Mouse (Mus musculus): ENCODE results near the gene Dhh. TPM values are rescaled to one million over a fixed set of nuclear protein-coding genes. Genes with fewer than 3 reads are reported as not detected.
A peak's percentile ranks its signal among the peaks of the same experiment; 100 is the strongest.
"Not testable (repeated sequence)": the region's sequence is repeated elsewhere in the genome, so short reads cannot be mapped to it uniquely, and the experiment has no call there.

Dhh gene
- polyA plus RNA-seq, 1 experiment from 2014 or later, result 2.4 TPM

GRCm38 (mm10) chr15:98930998-98931397 is 32.7 kb upstream of the Dhh start:
- no peaks in the 10 kb centered on the region for H3K36me3 ChIP-seq (ENCODE audit: control insufficient read depth, insufficient read depth, low read length)
- H3K27me3 ChIP-seq (ENCODE audit: control insufficient read depth, insufficient read depth, low read depth, low read length), result no peaks in the 10 kb centered on the region

GRCm38 (mm10) chr15:98930017-98930734 is 31.8 kb upstream of the Dhh start:
- WGBS, result 34% methylated on average over 8 of the region's 8 CpGs
- Histone ChIP-seq H3K9me3 (ENCODE audit: control insufficient read depth, low read length) (no peaks in the 10 kb centered on the region; the same call in 1 of the 2 replicates), H3K4me1 (replicated peaks; ENCODE audit: control insufficient read depth, insufficient read depth, low read length) (peaks cover 14% of the 10 kb centered on the region), H3K9ac (ENCODE audit: low read length) (no peak overlapping the region), H3K4me3 (ENCODE audit: low read length) (no peak overlapping the region), H3K36me3 (ENCODE audit: control insufficient read depth, insufficient read depth, low read length) (no peaks in the 10 kb centered on the region), H3K27ac (ENCODE audit: low read length) (0 out of 2 replicates have a peak overlapping the region, but pooled peaks have one; percentile 16), H3K4me2 (ENCODE audit: low read depth, low read length) (no peak overlapping the region), H3K27me3 (ENCODE audit: control insufficient read depth, insufficient read depth, low read depth, low read length) (no peaks in the 10 kb centered on the region)
- ATAC-seq (ENCODE audit: low read depth), result no peak

More at GRCm38 (mm10) chr15:98930998-98931397, 32.7 kb upstream of the Dhh start:
- WGBS, result 63% methylated on average over 3 of the region's 3 CpGs
- Histone ChIP-seq H3K4me1 (replicated peaks; ENCODE audit: control insufficient read depth, insufficient read depth, low read length) (peaks cover 22% of the 10 kb centered on the region), H3K9me3 (ENCODE audit: control insufficient read depth, low read length) (no peaks in the 10 kb centered on the region; the same call in 1 of the 2 replicates), H3K9ac (ENCODE audit: low read length) (no peak overlapping the region), H3K4me3 (ENCODE audit: low read length) (no peak overlapping the region), H3K27ac (ENCODE audit: low read length) (no peak overlapping the region), H3K4me2 (ENCODE audit: low read depth, low read length) (no peak overlapping the region)
- no peak for ATAC-seq (ENCODE audit: low read depth)

- Histone ChIP-seq H3K9ac (ENCODE audit: low read length) (0 out of 2 replicates have a peak overlapping the region, but pooled peaks have one; percentile 1), H3K27me3 (ENCODE audit: control insufficient read depth, insufficient read depth, low read depth, low read length) (no peaks in the 10 kb centered on the region), H3K27ac (ENCODE audit: low read length) (no peak overlapping the region; the same call in 1 of the 2 replicates), H3K4me2 (ENCODE audit: low read depth, low read length) (peak overlapping the region; percentile 9; the same call in 1 of the 2 replicates), H3K4me3 (ENCODE audit: low read length) (no peak overlapping the region), H3K4me1 (replicated peaks; ENCODE audit: control insufficient read depth, insufficient read depth, low read length) (peaks cover 13% of the 10 kb centered on the region), H3K36me3 (ENCODE audit: control insufficient read depth, insufficient read depth, low read length) (no peaks in the 10 kb centered on the region), H3K9me3 (ENCODE audit: control insufficient read depth, low read length) (no peaks in the 10 kb centered on the region; the same call in 1 of the 2 replicates)
- peak; percentile 74 for ATAC-seq (ENCODE audit: low read depth)
- WGBS, result 12% methylated on average over 13 of the region's 13 CpGs
Measured at GRCm38 (mm10) chr15:98928598-98929240, 30.4 kb upstream of the Dhh start.

- H3K9me3 ChIP-seq (ENCODE audit: control insufficient read depth, low read length), result no peaks in the 10 kb centered on the region; the same call in 1 of the 2 replicates
- WGBS, result 81% methylated on average over 5 of the region's 5 CpGs
- no peaks in the 10 kb centered on the region for H3K36me3 ChIP-seq (ENCODE audit: control insufficient read depth, insufficient read depth, low read length)
- no peak for ATAC-seq (ENCODE audit: low read depth)
- no peak overlapping the region for H3K9ac ChIP-seq (ENCODE audit: low read length)
- no peak overlapping the region for H3K27ac ChIP-seq (ENCODE audit: low read length)
- H3K27me3 ChIP-seq (ENCODE audit: control insufficient read depth, insufficient read depth, low read depth, low read length), result no peaks in the 10 kb centered on the region
- no peak overlapping the region for H3K4me3 ChIP-seq (ENCODE audit: low read length)
- peaks cover 11% of the 10 kb centered on the region for H3K4me1 ChIP-seq (replicated peaks; ENCODE audit: control insufficient read depth, insufficient read depth, low read length)
- no peak overlapping the region for H3K4me2 ChIP-seq (ENCODE audit: low read depth, low read length)
Measured at GRCm38 (mm10) chr15:98927566-98927965, 29.2 kb upstream of the Dhh start.

- no peak for ATAC-seq (ENCODE audit: low read depth)
- Histone ChIP-seq H3K4me1 (replicated peaks; ENCODE audit: control insufficient read depth, insufficient read depth, low read length) (peaks cover 5% of the 10 kb centered on the region), H3K36me3 (ENCODE audit: control insufficient read depth, insufficient read depth, low read length) (no peaks in the 10 kb centered on the region), H3K9me3 (ENCODE audit: control insufficient read depth, low read length) (no peaks in the 10 kb centered on the region; the same call in 1 of the 2 replicates), H3K4me3 (ENCODE audit: low read length) (no peak overlapping the region), H3K4me2 (ENCODE audit: low read depth, low read length) (no peak overlapping the region), H3K27ac (ENCODE audit: low read length) (no peak overlapping the region), H3K27me3 (ENCODE audit: control insufficient read depth, insufficient read depth, low read depth, low read length) (no peaks in the 10 kb centered on the region), H3K9ac (ENCODE audit: low read length) (no peak overlapping the region)
- 54% methylated on average over 3 of the region's 3 CpGs for WGBS
Measured at GRCm38 (mm10) chr15:98924682-98925081, 26.3 kb upstream of the Dhh start.

GRCm38 (mm10) chr15:98923031-98923537 is 24.7 kb upstream of the Dhh start:
- H3K9ac ChIP-seq (ENCODE audit: low read length), result no peak overlapping the region
- H3K27ac ChIP-seq (ENCODE audit: low read length), result no peak overlapping the region
- no peaks in the 10 kb centered on the region for H3K27me3 ChIP-seq (ENCODE audit: control insufficient read depth, insufficient read depth, low read depth, low read length)
- no peaks in the 10 kb centered on the region; the same call in 1 of the 2 replicates for H3K9me3 ChIP-seq (ENCODE audit: control insufficient read depth, low read length)
- no peak overlapping the region for H3K4me2 ChIP-seq (ENCODE audit: low read depth, low read length)
- H3K4me3 ChIP-seq (ENCODE audit: low read length), result no peak overlapping the region
- ATAC-seq (ENCODE audit: low read depth), result no peak
- WGBS, result 76% methylated on average over 2 of the region's 2 CpGs
- no peaks in the 10 kb centered on the region for H3K4me1 ChIP-seq (replicated peaks; ENCODE audit: control insufficient read depth, insufficient read depth, low read length)
- H3K36me3 ChIP-seq (ENCODE audit: control insufficient read depth, insufficient read depth, low read length), result no peaks in the 10 kb centered on the region

GRCm38 (mm10) chr15:98922581-98922980 is 24.2 kb upstream of the Dhh start:
- Histone ChIP-seq H3K27ac (ENCODE audit: low read length) (no peak overlapping the region), H3K27me3 (ENCODE audit: control insufficient read depth, insufficient read depth, low read depth, low read length) (no peaks in the 10 kb centered on the region), H3K4me1 (replicated peaks; ENCODE audit: control insufficient read depth, insufficient read depth, low read length) (no peaks in the 10 kb centered on the region), H3K4me3 (ENCODE audit: low read length) (no peak overlapping the region), H3K9me3 (ENCODE audit: control insufficient read depth, low read length) (no peaks in the 10 kb centered on the region; the same call in 1 of the 2 replicates), H3K4me2 (ENCODE audit: low read depth, low read length) (no peak overlapping the region), H3K9ac (ENCODE audit: low read length) (no peak overlapping the region), H3K36me3 (ENCODE audit: control insufficient read depth, insufficient read depth, low read length) (no peaks in the 10 kb centered on the region)
- ATAC-seq (ENCODE audit: low read depth), result no peak
- 29% methylated on average over 3 of the region's 3 CpGs for WGBS

GRCm38 (mm10) chr15:98921510-98921909 is 23.2 kb upstream of the Dhh start:
- no peak for ATAC-seq (ENCODE audit: low read depth)

GRCm38 (mm10) chr15:98918499-98918895 is 20.2 kb upstream of the Dhh start:
- not testable (repeated sequence) for ATAC-seq (ENCODE audit: low read depth); H3K4me1 ChIP-seq (replicated peaks; ENCODE audit: control insufficient read depth, insufficient read depth, low read length); H3K9me3 ChIP-seq (ENCODE audit: control insufficient read depth, low read length); H3K27me3 ChIP-seq (ENCODE audit: control insufficient read depth, insufficient read depth, low read depth, low read length); H3K36me3 ChIP-seq (ENCODE audit: control insufficient read depth, insufficient read depth, low read length)
- Histone ChIP-seq H3K4me2 (ENCODE audit: low read depth, low read length) (peak overlapping the region; percentile 58), H3K4me3 (ENCODE audit: low read length) (peak overlapping the region; percentile 80), H3K9ac (ENCODE audit: low read length) (peak overlapping the region; percentile 66), H3K27ac (ENCODE audit: low read length) (peak overlapping the region; percentile 69)
- WGBS, result 23% methylated on average over 8 of the region's 8 CpGs

More at GRCm38 (mm10) chr15:98921510-98921909, 23.2 kb upstream of the Dhh start:
- H3K9ac ChIP-seq (ENCODE audit: low read length), result no peak overlapping the region
- 87% methylated on average over 5 of the region's 5 CpGs for WGBS
- H3K4me1 ChIP-seq (replicated peaks; ENCODE audit: control insufficient read depth, insufficient read depth, low read length), result peaks cover 4% of the 10 kb centered on the region
- no peaks in the 10 kb centered on the region for H3K36me3 ChIP-seq (ENCODE audit: control insufficient read depth, insufficient read depth, low read length)
- no peak overlapping the region for H3K4me3 ChIP-seq (ENCODE audit: low read length)
- no peak overlapping the region for H3K27ac ChIP-seq (ENCODE audit: low read length)
- no peak overlapping the region for H3K4me2 ChIP-seq (ENCODE audit: low read depth, low read length)
- no peaks in the 10 kb centered on the region for H3K27me3 ChIP-seq (ENCODE audit: control insufficient read depth, insufficient read depth, low read depth, low read length)
- no peaks in the 10 kb centered on the region; the same call in 1 of the 2 replicates for H3K9me3 ChIP-seq (ENCODE audit: control insufficient read depth, low read length)

All from lung, embryonic 16.5 days (tissue).